Mouse (Mus musculus): ENCODE data around the gene Adh5.

DNA sequence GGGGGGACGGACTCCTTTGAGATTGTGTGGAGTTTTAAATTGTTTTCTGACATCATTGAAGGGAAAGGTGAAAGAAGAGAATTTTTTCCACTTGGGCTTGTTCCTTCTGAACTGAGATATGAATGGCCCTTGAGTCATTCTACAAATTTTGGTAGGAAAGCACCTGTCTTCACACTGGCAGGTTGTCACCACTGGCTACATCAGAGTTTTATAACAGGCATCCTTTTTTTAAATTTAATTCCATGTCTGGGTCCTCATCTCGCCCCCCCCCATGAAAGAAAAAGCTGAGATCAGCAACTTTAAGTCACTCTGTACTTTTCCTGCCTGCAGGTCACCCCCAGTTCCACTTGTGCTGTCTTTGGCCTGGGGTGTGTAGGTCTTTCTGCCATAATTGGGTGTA lies 19.2 kb upstream of the Adh5 start:
- TF ChIP-seq MYC (IDR thresholded peaks at IDR 0.05; ENCODE audit: low read depth, low read length) (no peak), TBP (conservative IDR thresholded peaks at IDR 0.05; ENCODE audit: low read depth, low read length) (no peak), EP300 (IDR thresholded peaks at IDR 0.05; ENCODE audit: low read length) (peak; percentile 29; the same call in 1 of the 2 replicates), UBTF (IDR thresholded peaks at IDR 0.05; ENCODE audit: low read depth, low read length) (no peak), CTCF (conservative IDR thresholded peaks at IDR 0.05 in 1 of 2, IDR thresholded peaks at IDR 0.05 in 1 of 2; ENCODE audit: low read depth in 2 of 2, low read length in 2 of 2) (no peak), POLR2A (IDR thresholded peaks at IDR 0.05; ENCODE audit: low read depth, low read length) (no peak), TCF12 (IDR thresholded peaks at IDR 0.05; ENCODE audit: low read depth, low read length) (no peak), MXI1 (IDR thresholded peaks at IDR 0.05; ENCODE audit: low read depth, low read length) (no peak), POLR2AphosphoS2 (IDR thresholded peaks at IDR 0.05; ENCODE audit: low read depth, low read length) (no peak), ZNF384 (IDR thresholded peaks at IDR 0.05; ENCODE audit: low read depth, low read length) (no peak), ZKSCAN1 (IDR thresholded peaks at IDR 0.05; ENCODE audit: borderline replicate concordance, low read depth, low read length) (no peak), HCFC1 (IDR thresholded peaks at IDR 0.05; ENCODE audit: low read depth, low read length) (no peak), ZMIZ1 (IDR thresholded peaks at IDR 0.05; ENCODE audit: low read depth, low read length) (no peak)
